ENCODE assay signal across 19 mouse cellular contexts in genomic region chr6:100699986-100700385, GRCm38 (mm10). TPM values are rescaled to one million over a fixed set of nuclear protein-coding genes. Genes with fewer than 3 reads are reported as not detected.
"Had no signal": no experiment of that assay in that cellular context is flagged by ENCODE, and none has a peak within 500 bp of the region (broad histone marks: within the 10 kb centered on the region; RNA-seq: fewer than 3 reads in every experiment).

No protein-coding gene starts in this region.

- H3K4me3 ChIP-seq: lung, embryonic 15.5 days; megakaryocyte, embryonic 14.5 days; midbrain, embryonic 13.5 days; midbrain, embryonic 15.5 days; neural tube, embryonic 12.5 days had no signal

- H3K9me3 ChIP-seq: lung, embryonic 15.5 days; midbrain, embryonic 13.5 days; midbrain, embryonic 15.5 days; neural tube, embryonic 12.5 days had no signal

- H3K36me3 ChIP-seq: lung, embryonic 15.5 days; midbrain, embryonic 13.5 days; midbrain, embryonic 15.5 days; neural tube, embryonic 12.5 days had no signal

- H3K4me2 ChIP-seq: lung, embryonic 15.5 days; midbrain, embryonic 11.5 days; midbrain, embryonic 13.5 days; midbrain, embryonic 15.5 days; neural tube, embryonic 12.5 days had no signal

- H3K27ac ChIP-seq: lung, embryonic 15.5 days; macrophage; midbrain, embryonic 13.5 days; midbrain, embryonic 15.5 days; neural tube, embryonic 12.5 days had no signal

- ATAC-seq: liver, postnatal 0 days; lung, postnatal 0 days; midbrain, embryonic 13.5 days; midbrain, embryonic 15.5 days had no signal

- H3K9ac ChIP-seq: liver, postnatal 0 days; lung, embryonic 15.5 days; midbrain, embryonic 13.5 days; midbrain, embryonic 15.5 days; neural tube, embryonic 12.5 days had no signal

- DNase-seq: liver, postnatal 0 days; lung, adult 2 months; lung, postnatal 14 days; lung, postnatal 36 days; right cerebral cortex, postnatal 14 days; thymus, adult 18-20 months; thymus, postnatal 14 days; thymus, postnatal 36 days had no signal

RNA-seq across cellular contexts. Expression of gene Gxylt2, which starts 4.5 kb away (rescaled TPM):
- total RNA-seq: megakaryocyte progenitor cell, adult 5-6 weeks; monocyte, adult 5-6 weeks; neutrophil, adult 5-6 weeks had no signal
- polyA plus RNA-seq: macrophage had no signal
